Mouse (Mus musculus): ENCODE results near the gene Abcf2.

Abcf2 gene

DNA sequence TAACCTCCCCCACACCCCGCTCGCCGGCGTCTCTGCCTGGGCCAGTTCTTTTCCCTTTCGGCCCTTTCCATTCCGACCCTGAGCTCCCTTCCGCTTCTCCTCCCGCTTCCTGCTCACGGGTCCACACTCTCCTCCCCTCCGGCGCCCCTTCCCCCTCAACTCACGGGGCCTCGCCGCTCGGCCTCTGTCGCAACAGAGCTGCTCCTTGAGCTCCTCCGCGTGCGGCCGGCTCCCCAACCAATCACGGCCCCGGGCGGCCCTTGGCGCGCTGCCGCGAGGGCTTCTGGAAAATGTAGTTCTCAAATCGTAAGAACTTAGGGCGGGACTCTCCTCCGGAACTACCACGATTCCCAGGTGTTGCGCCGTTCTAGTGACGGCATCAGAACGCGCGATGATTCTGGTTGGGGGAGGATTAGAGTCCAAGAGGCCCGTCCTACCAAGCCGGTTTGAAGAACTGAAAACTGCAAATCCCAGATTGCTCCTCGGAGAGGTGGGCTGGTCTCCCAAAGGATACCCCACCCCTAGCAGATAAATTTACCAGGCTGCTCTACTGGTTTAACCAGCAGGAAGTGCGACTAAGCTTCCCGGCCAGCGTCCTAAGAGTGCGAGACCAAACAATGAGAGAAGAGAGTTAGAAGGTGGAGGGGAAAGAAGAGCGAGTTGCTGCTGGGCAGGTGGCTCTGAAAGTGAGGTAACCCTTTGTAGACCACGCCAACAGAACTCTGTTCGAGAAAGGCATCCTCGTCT lies at the start of gene Abcf2:
TSS of gene Abcf2 (minus strand) at position 285 of the 747 bp plus-strand sequence.
- peak; percentile 100 for DNase-seq

DNA sequence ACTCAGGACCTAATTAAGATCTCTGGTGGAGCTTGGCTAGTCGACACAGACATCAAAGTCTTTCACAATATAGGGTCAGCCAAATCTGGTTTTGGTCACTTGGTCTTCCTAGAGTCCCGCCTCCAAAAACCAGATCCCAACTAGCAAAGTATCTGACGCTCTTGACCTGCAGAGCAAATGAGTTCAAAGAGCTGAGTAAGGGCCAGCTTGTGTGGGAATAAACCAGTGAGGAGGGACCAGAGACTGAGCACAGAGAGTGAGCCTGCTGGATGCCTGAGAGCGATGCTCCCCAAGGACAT lies 47.5 kb upstream of the Abcf2 start:
- DNase-seq = peak in 1 of 2 experiments; percentile 32

DNA sequence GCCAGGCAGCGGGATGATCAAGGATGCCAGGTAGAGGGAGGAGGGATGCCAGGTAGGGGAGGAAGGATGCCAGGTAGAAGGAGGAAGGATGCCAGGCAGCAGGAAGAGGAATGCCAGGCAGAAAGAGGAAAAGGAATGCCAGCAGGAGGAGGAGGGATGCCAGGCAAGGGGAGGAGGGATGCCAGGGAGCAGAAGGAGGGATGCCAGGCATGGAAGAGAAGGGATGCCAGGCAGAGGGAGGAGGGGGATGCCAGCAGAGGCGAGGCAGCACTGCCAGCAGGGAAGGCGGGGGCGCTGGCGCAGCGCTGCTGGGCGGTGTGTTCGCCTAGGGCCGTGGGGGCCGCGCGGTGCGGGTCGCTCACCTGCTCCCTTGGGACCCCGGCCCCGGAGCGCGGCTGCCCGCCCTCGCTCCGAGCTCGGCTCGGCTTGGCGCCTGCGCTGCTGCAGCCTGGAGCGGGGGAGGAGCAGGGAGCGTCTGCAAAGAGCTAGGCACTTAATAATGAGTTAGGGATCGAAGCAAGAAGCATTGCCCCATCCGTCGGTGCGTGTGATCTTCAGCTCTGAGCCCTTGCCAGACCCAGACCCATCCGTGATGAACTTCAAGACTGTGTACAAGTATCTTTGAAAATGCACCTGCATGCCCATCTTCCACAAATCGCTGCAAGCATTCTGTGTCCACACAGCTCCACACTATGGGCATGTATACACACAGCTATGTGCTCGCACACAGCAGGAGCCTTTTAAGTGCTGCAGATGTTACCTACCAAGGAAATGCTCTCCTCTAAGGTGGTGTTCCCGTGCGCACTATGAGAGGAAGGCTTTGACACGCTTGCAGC lies 46.9 kb upstream of the Abcf2 start, which contains the start of gene Smarcd3:
TSS of gene Smarcd3 (minus strand) at position 426 of the 836 bp plus-strand sequence.
- peak; percentile 97 to 98 for DNase-seq

DNA sequence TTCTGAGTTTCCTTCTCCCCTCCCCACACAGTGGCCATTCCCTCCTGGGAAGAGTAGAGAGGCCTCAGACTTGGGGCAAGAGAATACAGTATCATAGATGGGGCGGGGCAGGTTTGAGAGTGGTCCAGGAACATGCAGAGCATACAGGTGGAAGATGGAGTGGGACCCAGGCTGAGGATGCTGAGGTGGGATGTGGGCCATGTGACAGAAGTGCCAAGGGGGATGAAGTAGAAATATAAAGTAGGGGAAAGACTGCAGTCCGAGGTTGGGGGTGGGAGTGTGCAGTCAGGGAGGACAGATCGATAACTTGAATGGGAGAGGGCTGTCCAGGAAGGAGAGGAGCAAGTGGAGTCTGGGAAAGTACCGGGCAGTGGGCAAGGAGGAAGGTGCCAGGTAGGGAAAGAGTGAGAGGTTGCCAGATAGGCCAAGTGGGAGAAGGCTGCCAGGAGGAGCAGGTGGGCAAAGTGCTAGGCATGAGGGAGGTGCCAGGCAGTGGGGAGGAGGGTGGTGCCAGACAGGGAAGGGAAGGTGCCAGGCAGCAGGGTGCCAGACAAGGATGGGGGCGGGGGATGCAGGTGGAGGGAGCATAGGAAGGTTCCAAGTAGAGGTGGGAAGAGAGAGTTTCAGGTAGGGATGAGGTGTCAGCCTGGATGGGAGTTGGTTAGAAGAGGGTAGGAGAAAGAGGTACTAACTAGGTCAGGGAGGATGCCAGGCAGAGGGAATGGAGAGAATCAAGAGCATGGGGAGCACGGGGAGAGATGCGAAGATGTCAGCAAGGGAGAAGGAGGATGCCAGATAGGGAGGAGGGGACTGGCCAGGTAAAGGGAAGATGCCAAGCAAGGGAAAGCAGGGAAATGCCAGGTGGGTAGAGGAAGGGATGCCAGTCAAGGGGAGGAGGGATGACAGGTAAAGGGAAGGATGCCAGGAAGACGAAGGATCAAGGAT lies 46.0 kb upstream of the Abcf2 start:
- DNase-seq = peak; percentile 96 to 97

DNA sequence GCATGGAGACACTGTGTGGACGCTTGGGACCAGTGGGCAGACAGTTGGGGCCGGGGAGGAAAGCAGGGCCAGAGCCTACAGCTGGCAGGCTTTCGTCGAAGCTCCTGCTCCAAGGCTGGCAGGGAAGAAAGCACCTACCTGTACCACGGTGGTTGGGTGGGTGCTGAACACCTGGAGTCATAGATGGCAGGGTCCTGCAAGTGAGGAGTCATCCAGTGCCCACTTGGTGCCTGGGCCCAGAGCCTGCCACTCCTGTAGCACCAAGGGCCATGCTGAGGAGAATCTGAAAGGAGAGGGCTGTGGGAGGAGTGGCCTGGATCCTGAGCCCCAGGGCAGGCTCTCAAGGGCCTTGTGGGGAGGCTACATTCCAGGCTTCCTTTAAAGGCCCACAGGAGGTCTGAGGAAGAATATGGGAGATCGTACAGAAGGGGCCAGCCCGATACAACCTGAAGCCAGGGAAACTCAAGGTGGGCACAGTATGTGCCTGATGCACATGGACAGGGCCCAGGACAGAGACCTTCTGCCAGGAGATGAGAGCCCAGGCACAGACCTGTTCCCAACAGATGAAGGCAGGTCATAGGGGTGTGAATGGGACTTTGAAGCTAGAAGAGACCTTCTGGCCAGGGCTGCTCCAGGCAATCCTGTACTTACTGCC lies 45.2 kb upstream of the Abcf2 start:
- peak in 1 of 2 experiments; percentile 72 for DNase-seq

DNA sequence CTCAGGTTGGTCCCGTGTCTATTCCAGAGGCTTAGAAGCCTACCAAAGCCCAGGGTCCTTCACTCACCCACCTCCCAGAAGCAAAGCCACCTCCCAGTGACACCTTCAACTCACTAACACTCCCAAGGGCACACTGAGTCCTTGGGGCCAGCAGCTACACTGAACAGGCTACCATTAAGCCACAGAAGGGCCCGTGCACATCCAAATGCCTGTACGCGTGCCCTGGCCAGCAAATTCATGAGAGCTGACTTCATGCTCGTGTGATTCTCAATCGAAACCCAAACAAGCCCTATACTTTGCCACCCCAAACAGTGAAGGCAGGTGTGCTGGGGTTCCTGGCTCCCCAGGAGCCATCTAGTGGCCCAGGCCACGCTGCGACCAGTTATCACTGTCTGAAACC lies 43.4 kb upstream of the Abcf2 start:
- no peak for DNase-seq

DNA sequence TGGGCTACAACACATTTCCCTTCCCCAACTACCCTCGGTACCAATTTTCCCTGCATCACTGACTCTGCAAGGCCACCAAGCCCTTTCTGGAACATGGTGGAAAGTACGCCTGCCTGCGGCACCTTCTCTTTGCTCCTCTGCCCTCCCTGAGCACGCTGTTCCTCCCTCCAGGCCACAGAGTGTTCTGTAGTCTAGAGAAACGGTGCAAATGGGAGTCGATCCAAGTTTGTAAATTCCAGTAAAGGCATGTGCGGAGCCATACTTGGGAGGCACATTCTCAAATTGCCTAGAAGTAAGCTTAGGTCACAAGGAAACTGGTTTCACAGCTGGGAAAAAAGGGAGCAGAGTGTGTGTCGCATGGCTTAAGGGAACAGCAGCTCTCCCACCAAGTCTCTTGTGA lies 42.8 kb upstream of the Abcf2 start:
- DNase-seq = no peak

DNA sequence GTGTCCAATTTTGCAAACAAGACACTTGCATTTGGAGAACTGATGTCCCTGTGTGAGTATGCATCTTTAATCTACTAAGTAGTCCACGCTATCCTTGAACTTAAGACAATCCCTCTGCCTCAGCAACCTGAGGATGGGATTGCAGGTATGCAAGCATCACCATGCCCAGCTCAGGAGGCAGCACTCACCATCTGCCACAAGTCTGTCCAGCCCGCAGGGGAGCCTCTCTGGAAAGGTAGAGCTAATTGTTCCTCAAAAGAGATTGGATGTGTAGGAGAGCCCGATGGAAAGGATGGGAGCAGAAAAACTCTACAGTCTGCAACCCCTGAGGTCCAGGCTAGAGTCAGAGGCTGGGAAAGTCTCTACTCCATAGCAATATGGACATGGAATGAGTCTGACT lies 41.7 kb upstream of the Abcf2 start:
- peak in 1 of 2 experiments; percentile 58 for DNase-seq

DNA sequence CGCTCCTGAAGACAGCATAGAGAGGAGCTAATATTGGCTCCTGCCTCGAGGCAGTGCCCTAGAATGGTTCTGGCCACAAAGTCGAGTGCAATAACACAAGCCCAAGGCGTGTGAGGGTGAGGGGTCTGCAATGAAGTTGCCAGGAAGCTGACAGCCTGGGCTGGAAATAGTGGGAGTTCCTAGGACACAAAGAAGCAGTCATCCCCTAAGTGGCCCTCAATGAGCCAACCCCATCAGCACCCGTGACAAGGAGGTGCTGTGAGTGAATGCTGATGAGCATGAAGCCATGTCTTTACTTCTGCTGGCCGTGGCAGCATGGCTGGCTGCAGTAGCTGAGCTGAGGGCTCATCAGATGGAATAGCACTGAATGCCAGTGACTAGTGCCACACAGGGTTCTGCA lies 37.8 kb upstream of the Abcf2 start:
- peak in 1 of 2 experiments; percentile 17 for DNase-seq

DNA sequence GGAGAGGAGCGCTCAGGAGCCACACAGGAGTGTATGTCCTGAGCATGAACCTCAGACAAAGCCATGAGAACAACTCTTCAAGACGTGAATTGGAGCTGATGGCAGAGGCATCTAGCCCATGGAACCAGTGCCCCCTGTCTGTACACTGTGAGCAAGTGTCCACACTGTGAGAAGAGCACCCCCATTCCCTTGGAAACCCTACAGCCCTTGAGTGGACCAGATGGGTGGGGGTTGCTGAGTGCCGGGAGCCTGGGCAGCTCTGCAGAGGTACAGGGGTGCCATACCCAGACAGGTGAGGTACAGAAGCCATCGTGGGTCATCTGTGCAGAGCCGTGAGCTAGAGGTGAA lies 35.0 kb upstream of the Abcf2 start:
- DNase-seq = no peak

DNA sequence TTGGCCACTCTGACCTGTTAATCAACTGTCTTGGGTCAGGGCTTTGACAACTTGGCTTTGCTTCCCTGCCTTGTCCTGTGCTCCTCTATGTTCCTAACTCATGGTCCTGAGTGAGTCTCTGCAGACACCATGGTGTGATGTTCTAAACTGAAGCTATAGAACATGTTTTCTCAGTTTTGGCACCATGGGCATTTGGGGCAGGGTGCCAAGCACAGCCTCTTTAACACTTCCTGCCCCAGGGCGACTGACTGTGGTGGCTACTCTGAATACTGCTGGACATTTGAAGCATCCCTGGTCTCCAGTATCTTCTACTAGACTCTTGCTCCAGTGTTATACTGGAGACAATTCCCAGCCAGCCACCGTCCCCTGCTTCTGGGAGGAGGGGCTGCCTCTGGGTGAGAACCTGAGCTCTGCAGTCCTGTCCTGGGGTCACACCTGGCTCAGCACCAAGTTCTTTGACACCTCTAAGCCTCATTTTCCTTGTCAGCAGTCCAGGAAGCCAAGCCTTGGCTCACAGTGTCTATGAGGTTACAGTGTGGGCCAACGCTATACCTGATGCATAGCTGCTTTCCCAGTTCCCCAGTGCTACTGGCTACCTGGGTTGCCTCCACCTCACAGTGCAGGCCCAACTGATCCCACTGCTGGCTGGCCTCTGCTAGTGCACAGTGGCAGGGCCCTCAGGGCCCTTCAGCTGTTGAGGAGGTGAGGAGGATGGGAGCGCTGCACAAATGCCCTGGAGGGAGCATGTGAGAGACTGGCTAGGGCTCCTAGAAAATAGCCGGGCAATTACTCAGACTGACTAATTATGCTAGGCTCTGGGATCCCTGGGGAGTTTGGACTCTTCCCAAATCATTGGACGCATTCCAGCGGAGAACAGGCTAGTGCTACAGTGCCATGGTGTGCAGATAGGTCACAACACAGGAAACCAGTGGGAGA lies 34.4 kb upstream of the Abcf2 start:
- peak; percentile 87 to 88 for DNase-seq

DNA sequence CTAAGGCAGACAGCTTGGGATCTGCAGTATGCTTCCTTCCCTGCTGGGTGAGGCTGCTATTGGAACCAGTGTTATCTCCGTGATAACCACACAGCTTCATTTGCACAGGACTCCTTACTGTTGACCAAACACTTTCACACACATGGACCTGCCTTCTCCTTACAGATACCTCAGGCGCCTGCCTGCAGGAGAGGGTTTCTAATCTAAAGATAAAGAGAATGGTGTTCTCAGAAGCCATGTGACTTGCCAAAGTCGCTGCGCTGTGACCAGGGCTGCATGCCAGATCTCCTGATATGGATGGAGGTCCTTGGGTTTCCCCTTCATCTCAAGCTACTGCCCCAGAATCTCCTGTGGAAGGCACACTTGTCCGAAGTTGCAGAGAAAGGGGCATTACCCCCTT lies 32.1 kb upstream of the Abcf2 start:
- DNase-seq = peak in 1 of 2 experiments; percentile 44

DNA sequence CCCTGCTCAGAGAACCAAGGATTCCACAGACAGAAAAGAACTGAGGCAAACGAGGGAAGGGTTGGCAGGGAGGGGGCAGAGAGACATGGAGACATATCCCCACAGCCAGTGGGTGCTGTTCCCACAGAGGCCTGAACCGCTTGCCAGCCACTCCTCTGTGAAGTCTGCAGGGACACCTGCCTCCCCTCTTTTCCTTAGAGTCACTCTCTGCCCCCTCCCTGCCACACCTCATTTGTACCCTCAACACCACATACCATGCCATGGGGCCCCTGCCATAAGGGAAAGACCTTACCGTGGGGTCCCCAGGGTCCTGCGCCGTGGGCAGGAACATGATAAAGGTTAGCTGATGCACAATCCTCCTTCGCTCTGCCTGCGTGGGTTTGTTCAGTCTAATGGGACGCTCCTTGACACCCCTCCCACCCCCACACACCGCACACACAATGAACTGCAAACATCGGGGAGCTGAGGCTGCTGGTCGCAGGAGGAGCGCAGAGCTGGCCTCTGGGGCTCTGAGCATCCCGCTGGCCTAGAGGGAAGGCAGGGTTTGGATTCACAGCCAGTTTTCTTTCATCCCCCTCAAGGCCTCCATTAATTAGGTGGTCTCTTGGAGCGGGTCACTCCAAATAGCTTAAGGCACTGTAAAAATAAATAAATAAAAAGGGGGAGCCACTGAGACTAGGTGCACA lies 28.9 kb upstream of the Abcf2 start:
- peak; percentile 28 to 35 for DNase-seq

DNA sequence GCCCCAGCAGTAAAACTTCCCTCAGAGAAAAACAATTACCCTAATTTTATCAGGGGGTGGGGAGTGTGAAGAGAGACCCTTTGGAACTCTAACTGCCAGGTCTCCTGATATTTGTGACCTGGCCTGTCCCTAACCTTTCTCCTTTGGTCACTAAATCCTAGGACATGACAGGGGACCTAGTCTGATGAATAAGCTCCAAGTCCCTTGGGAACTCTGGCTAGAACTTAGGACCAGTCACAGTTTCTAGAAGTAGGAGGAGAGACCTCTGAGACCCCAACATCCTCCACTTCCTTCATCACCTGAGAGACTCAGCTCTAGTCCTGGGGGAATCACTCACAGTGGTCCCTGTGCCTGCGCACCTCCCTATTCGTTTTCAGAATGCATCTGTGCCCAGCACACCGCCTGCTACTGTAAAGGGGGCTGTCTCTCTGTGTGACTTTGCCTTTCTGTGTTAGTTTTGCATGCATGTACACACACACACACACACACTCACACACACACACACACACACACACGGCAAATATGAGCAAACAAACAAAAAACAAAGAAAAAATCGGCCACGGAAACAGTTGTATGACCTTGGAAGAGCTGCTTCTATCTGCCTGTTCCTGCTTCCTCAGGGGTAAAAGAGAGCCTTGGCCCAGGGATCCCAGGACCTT lies 28.2 kb upstream of the Abcf2 start:
- peak; percentile 20 to 46 for DNase-seq

DNA sequence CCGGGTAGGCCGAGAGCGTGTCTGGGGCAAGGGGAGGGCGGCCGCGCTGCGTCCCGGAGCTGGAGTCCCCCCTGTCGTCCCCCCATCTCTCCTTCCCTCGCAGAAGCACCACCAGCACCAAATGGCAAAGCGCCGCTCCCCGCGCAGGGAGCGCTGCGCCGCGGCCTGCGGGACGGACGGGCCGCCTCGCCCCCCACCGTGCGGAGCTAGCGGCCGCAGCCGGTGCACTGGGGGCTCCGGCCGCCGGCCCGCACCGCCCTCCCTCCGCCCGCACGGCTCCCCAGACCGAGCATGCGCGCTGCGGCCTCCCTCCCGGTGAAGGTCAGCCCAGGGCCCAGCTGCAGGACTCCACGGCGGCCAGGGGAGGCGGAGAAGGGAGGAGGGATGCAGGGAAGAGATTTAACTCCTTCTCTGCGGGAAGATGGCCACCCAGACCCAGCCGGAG lies 27.4 kb upstream of the Abcf2 start:
- DNase-seq = peak; percentile 90 to 95

DNA sequence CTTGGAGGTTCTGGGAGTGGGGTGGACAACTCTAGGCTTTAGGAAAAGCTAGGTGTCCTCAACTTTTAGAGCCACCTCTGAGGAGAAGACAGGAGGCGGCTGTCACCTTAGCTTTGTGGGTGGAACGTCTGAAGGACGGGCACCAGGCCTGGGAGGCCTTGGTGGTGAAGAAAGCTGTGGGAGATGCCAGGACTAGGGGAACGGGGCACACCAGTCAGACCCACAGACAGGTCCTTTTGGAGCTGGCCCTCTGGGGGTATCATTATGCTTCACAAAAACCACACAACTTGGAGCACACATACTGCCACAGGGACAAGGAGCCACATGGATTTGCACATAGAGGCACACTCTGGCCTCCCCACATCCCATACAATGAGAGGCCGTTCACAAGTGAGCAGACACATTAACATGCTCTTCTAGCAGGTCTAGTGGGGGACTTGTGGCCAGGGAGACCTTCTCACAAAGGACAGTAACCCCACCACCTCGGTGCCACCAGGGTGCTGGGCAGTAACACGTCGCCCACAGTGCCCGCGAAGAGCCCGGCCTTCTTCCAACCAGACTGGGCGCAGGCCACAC lies 26.9 kb upstream of the Abcf2 start:
- DNase-seq = peak in 1 of 2 experiments; percentile 28

DNA sequence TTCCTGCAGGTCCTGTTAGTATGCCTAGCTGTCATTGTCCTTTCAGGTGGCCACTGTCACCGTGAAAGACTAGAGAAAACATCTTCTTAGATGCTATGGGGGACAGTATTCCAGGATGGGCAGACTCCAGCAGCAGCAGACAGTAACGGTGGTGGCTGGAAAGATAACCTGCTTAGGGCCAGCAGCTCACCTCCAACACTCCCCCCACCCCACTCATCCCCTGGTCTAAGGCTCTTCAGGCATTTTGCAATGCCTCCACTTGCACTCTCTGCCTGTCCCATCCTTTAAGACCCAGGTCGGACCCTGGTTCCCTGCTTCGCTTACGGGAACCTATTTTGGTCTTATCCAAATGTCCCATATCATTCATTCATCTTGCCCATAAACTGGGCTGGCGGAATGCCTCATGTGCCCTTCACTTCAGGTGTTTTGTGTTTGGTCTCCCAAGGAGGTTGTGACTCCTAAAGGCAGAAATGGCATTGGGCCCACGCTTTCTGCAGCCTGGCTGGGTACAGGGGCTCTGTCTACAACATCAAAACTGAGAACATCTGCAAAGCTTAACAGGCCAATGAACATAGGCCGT lies 26.3 kb upstream of the Abcf2 start:
- DNase-seq = peak; percentile 48 to 55

DNA sequence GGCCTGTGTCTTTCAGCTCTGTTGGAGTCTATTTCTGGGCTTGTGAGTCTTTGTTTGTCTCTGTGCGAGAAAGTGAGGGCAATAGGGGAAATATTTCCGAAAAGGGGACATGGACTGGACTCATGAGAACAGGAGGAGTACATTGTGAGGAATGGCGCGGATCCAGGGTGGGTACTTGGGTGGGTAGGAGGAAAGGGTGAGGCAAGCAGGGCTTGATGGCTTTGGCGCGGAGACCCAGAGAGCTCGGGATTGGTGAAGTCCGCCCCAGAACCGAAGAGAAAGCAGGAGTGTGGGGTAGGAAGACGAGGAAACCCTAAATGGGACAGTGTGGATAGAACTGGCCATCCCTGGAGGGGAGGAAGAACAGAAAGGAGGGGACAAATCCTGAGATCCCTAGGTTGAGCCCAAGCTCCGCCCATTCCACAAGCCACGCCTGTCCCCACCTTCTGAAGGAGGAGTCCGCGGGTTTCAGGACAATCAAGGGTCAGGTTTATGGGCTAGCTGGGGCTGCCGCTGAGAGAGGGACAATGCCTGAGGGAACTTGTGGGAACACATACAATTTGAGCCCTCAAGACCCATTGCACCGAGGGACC lies 25.6 kb upstream of the Abcf2 start:
- peak; percentile 80 to 87 for DNase-seq

Data from cerebellum, postnatal 10 days (tissue).